Mouse (Mus musculus) embryonic facial prominence, embryonic 13.5 days (tissue): ENCODE measurements around the gene Syp. TPM values are rescaled to one million over a fixed set of nuclear protein-coding genes. Genes with fewer than 3 reads are reported as not detected.

Experiments used
- ATAC-seq: fragments of 200-750 bp; cut with Nextera tagmentation; 2 replicates; pipeline ENCODE4 v1.8.0; 2017; ENCODE audit warnings: low read depth; ENCODE audit not compliant: insufficient number of reproducible peaks, insufficient read depth, low FRiP score, low TSS enrichment
- H3K27ac ChIP-seq: fragments of 300-500 bp; sonication (generic); 2 replicates; pipeline ENCODE4 v1.5.1; 2015; ENCODE audit warnings: moderate library complexity, mild to moderate bottlenecking, inconsistent platforms
- H3K27me3 ChIP-seq: fragments of 300-500 bp; sonication (generic); 2 replicates; pipeline ENCODE4 v1.6.1; 2015; ENCODE audit warnings: mild to moderate bottlenecking, inconsistent platforms
- H3K36me3 ChIP-seq: fragments of 300-500 bp; sonication (generic); 2 replicates; pipeline ENCODE4 v1.6.1; 2015; ENCODE audit warnings: mild to moderate bottlenecking, inconsistent platforms
- H3K4me1 ChIP-seq: fragments of 300-500 bp; sonication (generic); 2 replicates; pipeline ENCODE4 v1.6.1; 2015; ENCODE audit warnings: inconsistent platforms
- H3K4me2 ChIP-seq: fragments of 300-500 bp; sonication (generic); 2 replicates; pipeline ENCODE4 v1.6.1; 2015; ENCODE audit warnings: moderate library complexity, mild to moderate bottlenecking, inconsistent platforms
- H3K4me3 ChIP-seq: fragments of 300-500 bp; sonication (generic); 2 replicates; pipeline ENCODE4 v1.5.1; 2015; ENCODE audit warnings: mild to moderate bottlenecking, inconsistent platforms
- H3K9ac ChIP-seq: fragments of 300-500 bp; sonication (generic); 2 replicates; pipeline ENCODE4 v1.6.1; 2015; ENCODE audit warnings: mild to moderate bottlenecking, inconsistent platforms
- H3K9me3 ChIP-seq: fragments of 300-500 bp; sonication (generic); 2 replicates; pipeline ENCODE4 v1.6.1; 2016; ENCODE audit warnings: inconsistent platforms
- WGBS: fragments of 180-500 bp; shearing (Covaris S2); methylation state at CpG from one replicate; pipeline ENCODE4 v1.1.7; 2015; ENCODE audit warnings: mixed read lengths; 5-methylcytosine and 5-hydroxymethylcytosine counted together
- polyA plus RNA-seq: library from polyadenylated mRNA; unstranded; fragments of >200 nt; fragmentation: Nextera tagmentation; extraction: Ambion mirVana; gene quantifications from 2 replicates; pipeline ENCODE4 v1.2.1, GENCODE M21; 2015

Syp gene
- polyA plus RNA-seq, 1 experiment from 2014 or later: 2.1 TPM

DNA sequence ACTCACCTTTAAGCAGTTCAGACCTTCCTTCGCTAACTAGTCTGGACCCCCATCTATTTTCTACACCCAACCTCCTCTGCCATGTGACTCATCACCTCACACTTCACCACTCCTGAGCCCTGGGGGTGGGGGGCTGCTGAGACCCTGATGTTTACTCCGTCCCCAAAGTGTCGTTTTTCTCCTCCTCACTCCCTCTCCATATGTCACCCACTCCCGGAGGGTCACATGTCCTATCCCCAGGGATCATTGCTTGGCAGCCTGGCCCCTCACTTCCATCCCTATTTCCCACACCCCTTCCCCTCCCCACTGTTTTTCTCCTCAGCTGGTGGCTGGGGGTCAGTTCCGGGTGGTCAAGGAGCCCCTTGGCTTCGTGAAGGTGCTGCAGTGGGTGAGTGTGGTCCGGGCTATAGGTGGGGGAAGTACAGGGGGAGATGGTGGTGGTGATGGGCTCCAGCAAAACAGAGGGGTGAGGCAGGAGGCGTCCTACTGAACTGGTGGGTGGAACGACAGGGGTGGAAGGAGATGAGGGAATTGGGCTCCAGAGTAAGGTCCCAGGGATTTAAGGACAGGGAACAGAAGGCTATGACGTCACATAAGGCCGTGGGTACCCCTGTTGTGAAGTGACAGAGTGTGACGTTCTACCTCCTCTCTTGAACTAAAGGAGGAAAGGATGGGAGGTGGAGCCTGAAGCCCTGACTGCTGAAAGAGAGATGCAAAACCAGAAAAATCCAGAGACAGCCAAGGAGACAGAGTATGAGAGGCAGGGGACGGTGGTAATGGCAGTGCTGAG lies 1.5 kb downstream of the Syp start:
- Histone ChIP-seq H3K4me3 (no peak overlapping the region), H3K27ac (no peak overlapping the region), H3K9me3 (no peaks in the 10 kb centered on the region), H3K9ac (no peak overlapping the region), H3K4me2 (no peak overlapping the region), H3K27me3 (peaks cover 22% of the 10 kb centered on the region), H3K36me3 (no peaks in the 10 kb centered on the region), H3K4me1 (no peaks in the 10 kb centered on the region)
- 0 out of 2 replicates have a peak, but pooled peaks have one; percentile 27 for ATAC-seq
- WGBS: 26% methylated on average over 13 of the region's 13 CpGs

DNA sequence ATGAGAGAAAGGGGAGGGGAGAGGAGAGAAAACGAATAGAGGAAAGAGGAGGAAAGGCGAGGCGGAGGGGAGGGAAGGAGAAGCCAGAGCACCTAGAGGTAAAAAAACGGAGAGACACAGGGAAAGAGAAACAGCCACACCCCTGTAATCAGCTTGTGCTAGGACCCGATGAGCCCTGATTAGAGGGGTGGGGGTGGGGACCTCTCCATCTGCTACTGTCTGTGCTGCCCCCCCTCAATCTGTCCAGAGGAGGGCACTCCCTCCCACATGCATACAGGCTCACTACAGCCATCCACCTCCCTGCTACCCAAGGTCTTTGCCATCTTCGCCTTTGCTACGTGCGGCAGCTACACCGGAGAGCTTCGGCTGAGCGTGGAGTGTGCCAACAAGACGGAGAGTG lies 2.5 kb downstream of the Syp start:
- WGBS: 47% methylated on average over 12 of the region's 12 CpGs
- no peaks in the 10 kb centered on the region for H3K4me1 ChIP-seq
- no peak overlapping the region for H3K27ac ChIP-seq
- no peak overlapping the region for H3K4me2 ChIP-seq
- H3K9ac ChIP-seq: no peak overlapping the region
- no peak overlapping the region for H3K4me3 ChIP-seq
- no peaks in the 10 kb centered on the region for H3K36me3 ChIP-seq
- no peaks in the 10 kb centered on the region for H3K9me3 ChIP-seq
- peaks cover 22% of the 10 kb centered on the region for H3K27me3 ChIP-seq
- no peak for ATAC-seq

DNA sequence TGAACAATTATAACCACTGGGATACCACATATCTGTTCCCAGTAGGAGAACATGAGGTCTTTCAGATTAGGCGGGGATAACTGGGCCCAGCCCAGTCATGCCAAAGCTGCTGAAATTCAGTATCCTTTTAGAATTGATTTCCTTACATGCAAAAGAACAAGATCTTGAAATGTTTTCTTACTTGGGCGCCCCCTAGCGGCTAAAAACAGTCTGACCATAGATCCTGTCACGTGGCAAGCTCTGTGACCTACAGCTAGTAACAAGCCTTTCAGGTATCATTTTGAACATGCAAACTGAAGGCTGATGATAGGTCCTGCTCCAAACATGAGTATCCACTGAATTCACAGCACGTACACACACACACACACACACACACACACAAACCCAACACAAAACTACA lies 7.1 kb downstream of the Syp start:
- no peaks in the 10 kb centered on the region for H3K4me1 ChIP-seq
- H3K27me3 ChIP-seq: peaks cover 8% of the 10 kb centered on the region
- no peak overlapping the region for H3K27ac ChIP-seq
- H3K4me2 ChIP-seq: no peak overlapping the region
- no peak for ATAC-seq
- no peak overlapping the region for H3K9ac ChIP-seq
- WGBS: 15% methylated on average over 5 of the region's 5 CpGs
- no peaks in the 10 kb centered on the region for H3K9me3 ChIP-seq
- H3K4me3 ChIP-seq: no peak overlapping the region
- H3K36me3 ChIP-seq: no peaks in the 10 kb centered on the region

DNA sequence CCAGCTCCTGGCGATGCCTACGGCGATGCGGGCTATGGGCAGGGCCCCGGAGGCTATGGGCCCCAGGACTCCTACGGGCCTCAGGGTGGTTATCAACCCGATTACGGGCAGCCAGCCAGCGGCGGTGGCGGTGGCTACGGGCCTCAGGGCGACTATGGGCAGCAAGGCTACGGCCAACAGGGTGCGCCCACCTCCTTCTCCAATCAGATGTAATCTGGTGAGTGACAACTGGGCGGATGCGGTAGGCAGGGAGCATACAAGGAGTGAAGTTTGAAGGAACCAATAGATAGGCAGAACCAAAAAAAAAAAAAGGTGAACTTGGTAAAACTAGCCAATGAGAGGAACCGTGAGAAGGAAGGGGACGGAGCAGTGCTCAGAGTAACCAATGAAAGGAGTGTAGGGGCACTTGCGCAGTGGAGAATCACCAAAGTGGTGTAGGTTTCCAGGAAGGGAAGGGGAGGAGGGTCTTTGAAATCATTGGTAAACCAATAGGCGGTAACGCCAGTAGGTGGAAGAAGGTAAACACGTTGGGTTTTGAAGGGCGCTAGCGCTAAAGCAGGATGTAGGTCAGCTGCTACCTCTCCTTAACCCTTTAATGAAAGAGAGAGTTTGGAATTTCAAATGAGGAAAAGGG lies 10.5 kb downstream of the Syp start:
- H3K36me3 ChIP-seq: no peaks in the 10 kb centered on the region
- H3K4me2 ChIP-seq: peak overlapping the region; percentile 61
- H3K4me1 ChIP-seq: no peaks in the 10 kb centered on the region
- H3K4me3 ChIP-seq: peak overlapping the region; percentile 52
- H3K27me3 ChIP-seq: no peaks in the 10 kb centered on the region
- 21% methylated on average over 25 of the region's 25 CpGs for WGBS
- peak overlapping the region; percentile 68; the same call in 1 of the 2 replicates for H3K27ac ChIP-seq
- peak; percentile 96 for ATAC-seq
- peak overlapping the region; percentile 74 for H3K9ac ChIP-seq
- no peaks in the 10 kb centered on the region for H3K9me3 ChIP-seq

DNA sequence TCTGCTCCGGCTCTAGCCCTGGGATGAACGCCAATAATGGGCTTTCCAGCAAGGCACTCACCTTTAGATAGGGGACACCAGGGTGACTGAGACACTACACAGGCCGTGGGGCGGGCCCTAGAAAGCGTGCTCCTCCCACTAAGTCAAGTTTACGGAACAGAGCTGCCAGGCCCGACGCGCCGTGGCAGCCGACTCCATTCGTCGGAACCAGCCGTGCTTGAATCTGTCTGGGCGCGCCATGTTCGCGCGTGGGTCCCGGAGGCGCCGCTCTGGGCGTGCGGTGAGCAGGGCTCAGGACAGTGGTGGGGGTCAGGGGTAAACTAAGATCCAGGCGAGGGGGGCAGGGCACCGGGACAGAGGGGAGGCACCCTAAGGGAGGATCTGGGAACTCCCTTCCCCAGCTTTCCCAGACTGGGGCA lies 19.0 kb downstream of the Syp start, which contains the start of gene Prickle3:
Gene Prickle3, plus strand, starts transcription at position 40 of the 419 bp plus-strand sequence.
- H3K4me3 ChIP-seq: peak within 1 kb of the TSS; percentile 50
- H3K4me2 ChIP-seq: peak within 1 kb of the TSS; percentile 61
- 27% methylated on average over 26 of the region's 26 CpGs for WGBS
- H3K9ac ChIP-seq: peak within 1 kb of the TSS; percentile 74
- 0 out of 2 replicates have a peak, but pooled peaks have one; percentile 50 for ATAC-seq
- H3K27me3 ChIP-seq: no peaks in the 10 kb centered on the region
- H3K4me1 ChIP-seq: 0 out of 2 replicates have a peak, but pooled peaks cover 7% of the 10 kb centered on the region
- H3K9me3 ChIP-seq: no peaks in the 10 kb centered on the region
- peak within 1 kb of the TSS; percentile 69 for H3K27ac ChIP-seq
- no peaks in the 10 kb centered on the region for H3K36me3 ChIP-seq

DNA sequence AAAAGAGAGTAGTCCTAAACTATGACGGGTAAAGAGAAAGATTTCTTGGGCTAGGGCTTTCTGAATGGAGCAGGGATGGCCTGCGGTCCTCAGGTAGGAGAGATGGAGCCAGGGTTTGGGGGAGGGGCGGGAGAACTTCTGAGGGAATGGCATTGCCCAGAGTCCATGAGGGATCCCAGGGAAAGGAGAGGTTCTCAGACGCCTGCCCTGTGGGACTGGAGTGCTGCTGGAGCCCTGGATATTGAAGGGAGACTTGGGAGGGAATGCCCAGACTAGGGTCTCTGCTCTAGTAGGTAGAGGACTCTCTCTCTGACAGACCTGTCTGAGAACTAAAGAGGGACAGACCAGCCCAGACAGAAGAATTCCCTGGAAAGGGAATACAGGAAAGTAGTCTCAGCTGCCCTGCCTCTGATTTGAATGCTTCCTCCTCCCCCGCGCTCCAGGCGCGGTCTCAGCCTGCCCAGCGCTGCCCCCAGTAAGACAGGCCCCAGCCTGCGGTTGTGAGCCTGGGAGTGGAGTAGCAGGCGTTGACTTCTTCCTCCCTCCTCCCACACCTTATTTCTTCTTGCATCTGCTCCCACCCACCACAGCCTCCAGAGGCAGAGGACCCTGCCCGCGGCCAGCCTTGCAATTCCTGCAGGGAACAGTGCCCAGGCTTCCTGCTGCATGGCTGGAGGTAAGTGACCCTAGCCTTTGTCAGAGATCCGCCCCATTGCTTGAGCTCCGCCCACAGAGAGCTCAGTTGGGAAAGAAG lies 19.9 kb downstream of the Syp start:
- 35% methylated on average over 15 of the region's 15 CpGs for WGBS
- H3K27ac ChIP-seq: peak overlapping the region; percentile 69
- H3K9me3 ChIP-seq: no peaks in the 10 kb centered on the region
- H3K27me3 ChIP-seq: no peaks in the 10 kb centered on the region
- H3K4me2 ChIP-seq: peak overlapping the region; percentile 61
- H3K4me1 ChIP-seq: 0 out of 2 replicates have a peak, but pooled peaks cover 7% of the 10 kb centered on the region
- peak overlapping the region; percentile 74; the same call in 1 of the 2 replicates for H3K9ac ChIP-seq
- no peak for ATAC-seq
- H3K36me3 ChIP-seq: no peaks in the 10 kb centered on the region
- H3K4me3 ChIP-seq: peak overlapping the region; percentile 50

DNA sequence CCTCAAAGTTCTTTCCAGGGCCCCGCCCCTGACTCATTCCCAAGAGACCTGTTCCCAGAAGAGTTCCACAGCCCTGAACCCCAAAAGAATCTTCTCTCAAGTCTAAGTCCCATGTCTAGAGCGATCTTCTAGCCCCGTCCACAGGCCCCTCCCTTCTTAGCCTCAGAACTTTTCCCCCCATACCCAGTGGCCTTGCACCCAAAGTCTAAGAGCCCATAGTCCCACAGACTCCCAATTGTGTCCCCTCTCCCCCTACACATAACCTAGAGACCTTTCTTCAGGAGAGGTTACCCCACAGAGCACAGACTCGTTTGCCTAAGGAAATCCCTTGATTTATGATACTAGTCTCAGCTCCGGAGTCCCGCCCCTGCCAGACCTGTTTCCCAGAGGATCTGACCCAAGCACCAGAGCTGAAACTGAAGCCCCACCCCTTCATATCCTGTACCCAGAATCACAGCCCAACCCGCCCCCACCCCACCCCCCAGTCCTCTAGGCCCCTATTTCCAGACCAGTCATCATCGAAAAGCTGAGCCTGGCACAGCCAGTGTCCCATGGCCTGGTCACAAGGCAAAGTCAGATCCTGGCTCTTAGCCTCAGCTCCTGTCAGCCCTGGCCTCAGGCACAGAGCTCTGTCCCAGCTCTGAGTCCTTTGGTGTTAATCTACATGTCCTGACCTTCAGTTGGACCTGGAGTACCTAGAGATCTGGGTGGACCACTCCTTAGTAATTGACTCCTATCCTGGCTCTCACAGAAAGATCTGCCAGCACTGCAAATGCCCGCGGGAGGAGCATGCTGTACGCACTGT lies 20.7 kb downstream of the Syp start:
- no peaks in the 10 kb centered on the region for H3K9me3 ChIP-seq
- ATAC-seq: no peak
- peak overlapping the region; percentile 50 for H3K4me3 ChIP-seq
- WGBS: 54% methylated on average over 11 of the region's 11 CpGs
- H3K9ac ChIP-seq: no peak overlapping the region
- peak overlapping the region; percentile 61 for H3K4me2 ChIP-seq
- no peaks in the 10 kb centered on the region for H3K36me3 ChIP-seq
- no peak overlapping the region for H3K27ac ChIP-seq
- 0 out of 2 replicates have a peak, but pooled peaks cover 7% of the 10 kb centered on the region for H3K4me1 ChIP-seq
- H3K27me3 ChIP-seq: no peaks in the 10 kb centered on the region

DNA sequence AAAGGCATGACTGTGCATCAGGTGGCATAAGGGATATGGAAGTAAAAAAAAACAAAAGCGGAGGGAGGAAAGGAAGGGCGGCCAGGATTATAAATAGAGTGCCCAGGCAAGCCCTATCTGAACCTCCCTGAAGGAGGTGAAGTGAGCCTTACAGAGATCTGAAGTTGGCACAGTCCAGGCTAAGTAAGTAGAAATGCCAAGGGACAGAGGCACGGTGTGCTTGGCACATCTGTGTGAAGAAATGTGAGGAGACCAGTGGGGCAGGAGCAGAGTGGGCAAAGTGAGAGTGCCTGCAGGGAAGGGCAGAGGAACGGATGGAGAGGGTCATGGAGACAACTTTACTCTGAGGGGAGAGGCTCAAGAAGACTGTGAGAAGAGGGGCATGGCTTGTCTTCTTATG lies 22.8 kb downstream of the Syp start:
- H3K9ac ChIP-seq: no peak overlapping the region
- H3K27ac ChIP-seq: no peak overlapping the region
- no peaks in the 10 kb centered on the region for H3K36me3 ChIP-seq
- no peak for ATAC-seq
- 0 out of 2 replicates have a peak, but pooled peaks cover 7% of the 10 kb centered on the region for H3K4me1 ChIP-seq
- WGBS: 76% methylated on average over 4 of the region's 4 CpGs
- H3K4me2 ChIP-seq: no peak overlapping the region
- H3K27me3 ChIP-seq: no peaks in the 10 kb centered on the region
- H3K4me3 ChIP-seq: no peak overlapping the region
- H3K9me3 ChIP-seq: no peaks in the 10 kb centered on the region

DNA sequence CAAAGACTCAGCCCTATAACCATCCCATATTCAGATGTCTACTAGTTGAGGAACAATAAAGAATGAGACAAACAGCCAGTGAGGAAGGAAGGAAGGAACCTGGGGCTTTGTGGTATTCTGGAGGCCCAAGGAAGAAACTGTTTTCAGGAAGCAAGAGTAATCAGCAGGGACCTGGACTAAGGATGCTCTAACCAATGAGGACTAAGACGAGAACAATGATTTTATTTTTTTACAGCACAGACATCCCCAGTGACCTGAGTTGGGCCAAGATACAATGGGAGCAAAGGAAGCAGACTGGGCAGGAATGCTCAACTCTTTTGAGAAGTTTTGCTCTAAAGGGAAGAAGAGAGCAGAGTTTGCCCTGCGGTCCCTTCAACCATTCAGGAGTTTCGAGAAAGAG lies 24.7 kb downstream of the Syp start:
- Histone ChIP-seq H3K9me3 (no peaks in the 10 kb centered on the region), H3K4me2 (no peak overlapping the region), H3K4me1 (0 out of 2 replicates have a peak, but pooled peaks cover 5% of the 10 kb centered on the region), H3K4me3 (no peak overlapping the region), H3K9ac (no peak overlapping the region), H3K36me3 (peaks cover 12% of the 10 kb centered on the region; the same call in 1 of the 2 replicates), H3K27me3 (no peaks in the 10 kb centered on the region), H3K27ac (no peak overlapping the region)
- no peak for ATAC-seq
- WGBS: 77% methylated on average over 3 of the region's 3 CpGs

DNA sequence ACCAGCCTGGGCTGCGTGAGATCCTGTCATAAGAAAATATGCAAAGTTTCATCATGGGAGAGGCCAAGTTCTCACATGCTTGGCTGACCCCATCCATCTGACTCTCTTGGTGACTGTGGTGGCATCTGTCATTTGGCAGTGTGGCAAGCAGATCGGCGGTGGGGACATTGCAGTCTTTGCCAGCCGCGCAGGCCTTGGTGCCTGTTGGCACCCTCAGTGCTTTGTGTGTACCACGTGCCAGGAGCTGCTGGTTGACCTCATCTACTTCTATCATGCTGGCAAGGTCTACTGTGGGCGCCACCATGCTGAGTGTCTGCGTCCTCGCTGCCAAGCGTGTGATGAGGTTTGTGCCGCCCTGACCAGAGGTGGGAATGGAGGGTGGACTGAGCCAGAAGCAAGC lies 26.5 kb downstream of the Syp start:
- Histone ChIP-seq H3K9me3 (no peaks in the 10 kb centered on the region), H3K27me3 (no peaks in the 10 kb centered on the region), H3K9ac (no peak overlapping the region), H3K27ac (no peak overlapping the region), H3K4me1 (no peaks in the 10 kb centered on the region), H3K4me3 (no peak overlapping the region), H3K36me3 (peaks cover 12% of the 10 kb centered on the region; the same call in 1 of the 2 replicates), H3K4me2 (no peak overlapping the region)
- no peak for ATAC-seq
- WGBS: 90% methylated on average over 11 of the region's 11 CpGs
